Mouse (Mus musculus): ENCODE data around the gene Slc25a22.

GRCm38 (mm10) chr7:141390326-141391259 lies 47.1 kb downstream of the Slc25a22 start:
- TF ChIP-seq CTCF (IDR thresholded peaks at IDR 0.05; ENCODE audit: control insufficient read depth, insufficient read depth, insufficient read length), result no peak
- no peak for TF ChIP-seq CEBPB (IDR thresholded peaks at IDR 0.05; ENCODE audit: low read depth)
- no peak for TF ChIP-seq USF1 (IDR thresholded peaks at IDR 0.05; ENCODE audit: low read depth)
- TF ChIP-seq MAX (IDR thresholded peaks at IDR 0.05), result no peak
- TF ChIP-seq MYOG (IDR thresholded peaks at IDR 0.05; ENCODE audit: control insufficient read depth, extremely low read depth, insufficient read length), result no peak
- TF ChIP-seq MYOD1 (IDR thresholded peaks at IDR 0.05; ENCODE audit: control insufficient read depth, insufficient read length, low read depth), result no peak
